Mouse (Mus musculus): ENCODE data around the gene Fblim1. TPM values are rescaled to one million over a fixed set of nuclear protein-coding genes. Genes with fewer than 3 reads are reported as not detected.
"Not testable (repeated sequence)": the region's sequence is repeated elsewhere in the genome, so short reads cannot be mapped to it uniquely, and the experiment has no call there.

The Fblim1 gene
- polyA plus RNA-seq, 1 experiment from 2014 or later: 27.8 TPM

DNA sequence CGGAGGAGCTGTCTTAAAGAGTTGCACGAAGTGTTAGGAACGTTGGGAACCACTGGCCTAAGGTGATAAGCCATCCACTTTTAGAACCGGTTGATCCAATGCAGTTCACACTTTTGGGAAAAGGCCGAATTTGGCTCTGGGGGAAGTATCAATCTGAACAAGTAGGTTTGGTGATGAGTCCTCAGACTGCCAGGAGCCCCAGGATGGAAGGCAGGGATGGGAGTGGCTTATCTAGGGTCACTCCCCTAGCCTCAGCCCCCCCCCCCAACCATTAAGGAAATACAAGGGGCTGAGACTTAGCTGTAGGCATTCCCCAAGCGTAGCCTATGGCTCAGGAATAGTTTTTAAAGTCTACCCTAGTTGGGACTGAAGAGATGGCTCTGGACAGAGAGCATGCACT, 39.7 kb downstream of the Fblim1 start:
- no peak overlapping the region for H3K27ac ChIP-seq (ENCODE audit: low read length)
- 89% methylated on average over 6 of the region's 6 CpGs for WGBS
- no peaks in the 10 kb centered on the region for H3K9me3 ChIP-seq (ENCODE audit: control insufficient read depth, low read length)
- no peaks in the 10 kb centered on the region for H3K27me3 ChIP-seq (replicated peaks; ENCODE audit: control insufficient read depth, insufficient read depth, low read length)
- no peaks in the 10 kb centered on the region for H3K4me1 ChIP-seq (replicated peaks; ENCODE audit: control insufficient read depth, insufficient read depth, low read length)
- no peaks in the 10 kb centered on the region for H3K36me3 ChIP-seq (ENCODE audit: control insufficient read depth, insufficient read depth)
- H3K9ac ChIP-seq (replicated peaks; ENCODE audit: low read depth, low read length): no peak overlapping the region
- no peak overlapping the region for H3K4me2 ChIP-seq (ENCODE audit: low read length)
- no peak overlapping the region for H3K4me3 ChIP-seq (replicated peaks; ENCODE audit: low read length)
- ATAC-seq: no peak

DNA sequence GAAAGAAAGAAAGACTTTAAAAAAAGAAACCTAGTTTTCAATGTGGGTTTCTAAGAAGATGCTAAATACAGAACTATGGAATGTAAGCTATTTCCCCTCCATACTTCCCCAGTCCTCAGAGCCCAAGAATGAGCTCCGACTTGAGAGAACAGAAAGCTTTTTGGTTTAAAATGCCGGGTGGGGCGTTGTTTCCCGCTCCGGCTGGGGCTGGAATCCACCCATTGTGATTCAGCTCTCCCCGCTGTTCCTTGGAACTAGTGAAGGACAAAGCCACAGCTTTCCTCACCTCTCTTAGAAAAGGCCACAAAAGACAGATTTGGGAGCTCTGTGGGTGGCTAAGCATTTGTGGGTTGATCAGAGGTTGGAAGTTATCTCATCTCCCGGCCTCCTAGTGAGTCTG, 40.6 kb downstream of the Fblim1 start:
- Histone ChIP-seq H3K9ac (replicated peaks; ENCODE audit: low read depth, low read length) (no peak overlapping the region), H3K27me3 (replicated peaks; ENCODE audit: control insufficient read depth, insufficient read depth, low read length) (no peaks in the 10 kb centered on the region), H3K4me2 (ENCODE audit: low read length) (no peak overlapping the region), H3K4me3 (replicated peaks; ENCODE audit: low read length) (no peak overlapping the region), H3K9me3 (ENCODE audit: control insufficient read depth, low read length) (no peaks in the 10 kb centered on the region), H3K36me3 (ENCODE audit: control insufficient read depth, insufficient read depth) (no peaks in the 10 kb centered on the region), H3K27ac (ENCODE audit: low read length) (no peak overlapping the region), H3K4me1 (replicated peaks; ENCODE audit: control insufficient read depth, insufficient read depth, low read length) (no peaks in the 10 kb centered on the region)
- WGBS: 5% methylated on average over 7 of the region's 7 CpGs
- ATAC-seq: no peak

DNA sequence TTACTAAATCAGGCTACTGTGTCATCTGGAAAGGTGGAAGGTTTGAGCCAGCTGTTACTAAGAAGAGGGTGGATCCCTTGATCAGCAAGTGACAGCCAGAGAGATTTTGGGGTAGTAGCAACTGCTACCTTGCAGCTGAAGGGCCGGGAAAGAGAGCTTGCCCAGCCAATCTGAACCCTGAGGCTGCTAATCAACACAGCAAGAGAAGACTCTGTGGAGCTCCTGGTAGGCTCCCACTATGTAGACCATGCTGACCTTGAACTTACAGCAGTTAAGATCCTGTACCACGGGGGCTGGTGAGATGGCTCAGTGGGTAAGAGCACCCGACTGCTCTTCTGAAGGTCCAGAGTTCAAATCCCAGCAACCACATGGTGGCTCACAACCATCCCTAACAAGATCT, 41.2 kb downstream of the Fblim1 start:
- ATAC-seq: no peak
- no peak overlapping the region for H3K27ac ChIP-seq (ENCODE audit: low read length)
- H3K9me3 ChIP-seq (ENCODE audit: control insufficient read depth, low read length): no peaks in the 10 kb centered on the region
- 74% methylated on average over 3 of the region's 3 CpGs for WGBS
- H3K9ac ChIP-seq (replicated peaks; ENCODE audit: low read depth, low read length): no peak overlapping the region
- no peak overlapping the region for H3K4me2 ChIP-seq (ENCODE audit: low read length)
- H3K4me3 ChIP-seq (replicated peaks; ENCODE audit: low read length): no peak overlapping the region
- no peaks in the 10 kb centered on the region for H3K27me3 ChIP-seq (replicated peaks; ENCODE audit: control insufficient read depth, insufficient read depth, low read length)
- H3K4me1 ChIP-seq (replicated peaks; ENCODE audit: control insufficient read depth, insufficient read depth, low read length): no peaks in the 10 kb centered on the region
- H3K36me3 ChIP-seq (ENCODE audit: control insufficient read depth, insufficient read depth): no peaks in the 10 kb centered on the region

GRCm38 (mm10) chr4:141564209-141564608, 41.7 kb downstream of the Fblim1 start:
- Histone ChIP-seq H3K9ac (replicated peaks; ENCODE audit: low read depth, low read length) (no peak overlapping the region), H3K27me3 (replicated peaks; ENCODE audit: control insufficient read depth, insufficient read depth, low read length) (no peaks in the 10 kb centered on the region), H3K9me3 (ENCODE audit: control insufficient read depth, low read length) (no peaks in the 10 kb centered on the region), H3K4me2 (ENCODE audit: low read length) (no peak overlapping the region), H3K4me1 (replicated peaks; ENCODE audit: control insufficient read depth, insufficient read depth, low read length) (no peaks in the 10 kb centered on the region; the same call in 1 of the 2 replicates), H3K36me3 (ENCODE audit: control insufficient read depth, insufficient read depth) (no peaks in the 10 kb centered on the region), H3K27ac (ENCODE audit: low read length) (no peak overlapping the region), H3K4me3 (replicated peaks; ENCODE audit: low read length) (no peak overlapping the region)
- WGBS: 93% methylated on average over 4 of the region's 4 CpGs
- ATAC-seq: no peak

- no peak overlapping the region for H3K27ac ChIP-seq (ENCODE audit: low read length)
- ATAC-seq: no peak
- 80% methylated on average over 11 of the region's 11 CpGs for WGBS
These were observed 43.6 kb downstream of the Fblim1 start for GRCm38 (mm10) chr4:141562281-141562680.

DNA sequence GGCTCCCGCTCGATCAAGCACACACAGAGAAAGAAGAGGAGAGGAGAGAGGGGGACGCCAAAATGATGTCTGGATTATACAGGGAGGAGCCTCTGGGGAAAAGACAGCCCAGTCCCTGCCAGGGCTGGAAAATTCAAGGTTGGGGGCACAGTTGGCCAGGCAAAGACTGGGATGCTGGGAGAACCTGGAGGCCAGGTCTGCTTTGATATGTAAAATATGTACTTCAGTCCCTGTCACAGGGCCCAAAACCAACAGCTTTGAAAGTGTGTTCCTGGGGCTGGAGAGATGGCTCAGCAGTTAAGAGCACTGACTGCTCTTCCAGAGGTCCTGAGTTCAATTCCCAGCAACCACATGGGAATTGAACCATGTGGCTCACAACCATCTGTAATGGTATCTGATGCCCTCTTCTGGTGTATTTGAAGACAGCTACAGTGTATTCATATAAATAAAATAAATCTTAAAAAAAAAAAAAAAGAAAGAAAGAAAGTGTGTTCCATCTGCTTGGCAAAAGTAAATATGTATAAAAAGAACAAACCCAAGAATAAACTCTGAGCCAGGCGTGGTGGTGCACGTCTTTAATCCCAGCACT, 44.5 kb downstream of the Fblim1 start:
- not testable (repeated sequence) for H3K27ac ChIP-seq (ENCODE audit: low read length); H3K9ac ChIP-seq (replicated peaks; ENCODE audit: low read depth, low read length); H3K36me3 ChIP-seq (ENCODE audit: control insufficient read depth, insufficient read depth); H3K4me3 ChIP-seq (replicated peaks; ENCODE audit: low read length); ATAC-seq; H3K27me3 ChIP-seq (replicated peaks; ENCODE audit: control insufficient read depth, insufficient read depth, low read length); H3K4me2 ChIP-seq (ENCODE audit: low read length); H3K9me3 ChIP-seq (ENCODE audit: control insufficient read depth, low read length); H3K4me1 ChIP-seq (replicated peaks; ENCODE audit: control insufficient read depth, insufficient read depth, low read length)
- WGBS: 80% methylated on average over 5 of the region's 5 CpGs

More at GRCm38 (mm10) chr4:141562281-141562680, 43.6 kb downstream of the Fblim1 start:
- Histone ChIP-seq H3K4me2 (ENCODE audit: low read length) (no peak overlapping the region), H3K4me3 (replicated peaks; ENCODE audit: low read length) (no peak overlapping the region), H3K27me3 (replicated peaks; ENCODE audit: control insufficient read depth, insufficient read depth, low read length) (no peaks in the 10 kb centered on the region), H3K36me3 (ENCODE audit: control insufficient read depth, insufficient read depth) (no peaks in the 10 kb centered on the region), H3K4me1 (replicated peaks; ENCODE audit: control insufficient read depth, insufficient read depth, low read length) (peaks cover 2% of the 10 kb centered on the region; the same call in 1 of the 2 replicates), H3K9me3 (ENCODE audit: control insufficient read depth, low read length) (no peaks in the 10 kb centered on the region), H3K9ac (replicated peaks; ENCODE audit: low read depth, low read length) (no peak overlapping the region)

DNA sequence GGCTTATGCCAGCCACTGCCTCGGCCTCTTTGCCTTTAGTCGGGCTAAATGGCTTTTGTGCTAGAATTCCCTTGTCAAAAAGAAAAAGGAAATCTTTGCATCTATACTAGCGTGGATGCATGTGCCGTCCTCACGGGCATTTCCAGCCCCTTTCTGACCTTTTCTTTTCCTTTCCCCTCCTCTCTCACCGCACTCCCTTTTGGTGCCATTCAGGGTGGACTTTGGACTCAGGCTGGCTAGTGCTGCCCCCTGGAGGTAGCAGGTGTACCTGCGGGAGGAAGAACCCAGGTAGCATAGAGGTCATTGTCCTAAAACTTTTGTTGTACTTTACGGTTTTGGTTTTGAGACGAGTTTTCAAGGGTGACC, 46.0 kb downstream of the Fblim1 start:
- WGBS: under 1% methylated on average over 9 of the region's 9 CpGs
- no peaks in the 10 kb centered on the region for H3K27me3 ChIP-seq (replicated peaks; ENCODE audit: control insufficient read depth, insufficient read depth, low read length)

GRCm38 (mm10) chr4:141559131-141559897, 46.6 kb downstream of the Fblim1 start:
- Histone ChIP-seq H3K9me3 (ENCODE audit: control insufficient read depth, low read length) (no peaks in the 10 kb centered on the region), H3K27ac (ENCODE audit: low read length) (peak overlapping the region; percentile 82), H3K4me2 (ENCODE audit: low read length) (peak overlapping the region; percentile 78), H3K27me3 (replicated peaks; ENCODE audit: control insufficient read depth, insufficient read depth, low read length) (no peaks in the 10 kb centered on the region), H3K4me3 (replicated peaks; ENCODE audit: low read length) (peak overlapping the region; percentile 46), H3K36me3 (ENCODE audit: control insufficient read depth, insufficient read depth) (no peaks in the 10 kb centered on the region), H3K9ac (replicated peaks; ENCODE audit: low read depth, low read length) (peak overlapping the region; percentile 62), H3K4me1 (replicated peaks; ENCODE audit: control insufficient read depth, insufficient read depth, low read length) (peaks cover 2% of the 10 kb centered on the region; the same call in 1 of the 2 replicates)
- WGBS: under 1% methylated on average over 30 of the region's 30 CpGs
- peak; percentile 62 for ATAC-seq

More for the DNA sequence above, 46.0 kb downstream of the Fblim1 start:
- H3K9me3 ChIP-seq (ENCODE audit: control insufficient read depth, low read length): no peaks in the 10 kb centered on the region
- peak overlapping the region; percentile 78 for H3K4me2 ChIP-seq (ENCODE audit: low read length)
- ATAC-seq: peak; percentile 60
- H3K36me3 ChIP-seq (ENCODE audit: control insufficient read depth, insufficient read depth): no peaks in the 10 kb centered on the region
- peaks cover 2% of the 10 kb centered on the region; the same call in 1 of the 2 replicates for H3K4me1 ChIP-seq (replicated peaks; ENCODE audit: control insufficient read depth, insufficient read depth, low read length)
- H3K9ac ChIP-seq (replicated peaks; ENCODE audit: low read depth, low read length): peak overlapping the region; percentile 62
- peak overlapping the region; percentile 46 for H3K4me3 ChIP-seq (replicated peaks; ENCODE audit: low read length)
- peak overlapping the region; percentile 82 for H3K27ac ChIP-seq (ENCODE audit: low read length)

GRCm38 (mm10) chr4:141558658-141559057, 47.2 kb downstream of the Fblim1 start:
- peak overlapping the region; percentile 46 for H3K4me3 ChIP-seq (replicated peaks; ENCODE audit: low read length)
- H3K36me3 ChIP-seq (ENCODE audit: control insufficient read depth, insufficient read depth): no peaks in the 10 kb centered on the region
- H3K9ac ChIP-seq (replicated peaks; ENCODE audit: low read depth, low read length): no peak overlapping the region
- no peaks in the 10 kb centered on the region for H3K9me3 ChIP-seq (ENCODE audit: control insufficient read depth, low read length)
- WGBS: 8% methylated on average over 16 of the region's 16 CpGs
- peak overlapping the region; percentile 82; the same call in 1 of the 2 replicates for H3K27ac ChIP-seq (ENCODE audit: low read length)
- peaks cover 2% of the 10 kb centered on the region; the same call in 1 of the 2 replicates for H3K4me1 ChIP-seq (replicated peaks; ENCODE audit: control insufficient read depth, insufficient read depth, low read length)
- peak; percentile 5; the same call in 1 of the 2 replicates for ATAC-seq
- peak overlapping the region; percentile 78 for H3K4me2 ChIP-seq (ENCODE audit: low read length)
- no peaks in the 10 kb centered on the region for H3K27me3 ChIP-seq (replicated peaks; ENCODE audit: control insufficient read depth, insufficient read depth, low read length)

Measured in forebrain, embryonic 16.5 days (tissue).